Mouse (Mus musculus) heart, postnatal 25 days (tissue): ENCODE data around the gene Clcnkb. TPM values are rescaled to one million over a fixed set of nuclear protein-coding genes. Genes with fewer than 3 reads are reported as not detected.

Experiments used
- DNase-seq: peaks from one replicate; pipeline ENCODE4 v3.0.0; 2022; ENCODE audit warnings: low spot score
- intact Hi-C: fragments of 180-260 bp; cut with DNase I; formaldehyde crosslinking; loops from one replicate; pipeline ENCODE4 v1.15.1; 2025
- total RNA-seq, 2 experiments: library from RNA; stranded (reverse); gene quantifications; 2 replicates each; pipeline ENCODE4 v1.2.3; 2021

Clcnkb gene
- total RNA-seq, 2 experiments from 2014 or later: 0.60 to 1.5 TPM

- intact Hi-C loops: no loop called here
- DNase-seq: no peak
These were observed 23.4 kb upstream of the Clcnkb start for GRCm38 (mm10) chr4:141439083-141439803.

- DNase-seq: no peak
- intact Hi-C loops: no loop called here
These were observed 20.2 kb upstream of the Clcnkb start, which contains the start of gene Srarp for GRCm38 (mm10) chr4:141435974-141436373. Gene Srarp (minus strand): TSS chr4:141436105.

- intact Hi-C loops: loop anchor here (1.0 kb wide), 1 partner anchor 142 kb away; no protein-coding TSS in a partner anchor
- no peak for DNase-seq
These were observed 17.4 kb upstream of the Clcnkb start for GRCm38 (mm10) chr4:141433191-141433590.

- intact Hi-C loops: loop anchor here (1.0 kb wide), 1 partner anchor 143 kb away; no protein-coding TSS in a partner anchor
- no peak for DNase-seq
These were observed 16.9 kb upstream of the Clcnkb start for GRCm38 (mm10) chr4:141432666-141433065.

GRCm38 (mm10) chr4:141430997-141431396 lies 15.2 kb upstream of the Clcnkb start:
- no peak for DNase-seq
- intact Hi-C loops: loop anchor here (1.0 to 2.0 kb wide), 2 partner anchors 24 to 129 kb away; no protein-coding TSS in a partner anchor

GRCm38 (mm10) chr4:141429847-141430246 lies 14.0 kb upstream of the Clcnkb start:
- intact Hi-C loops: loop anchor here (2.0 kb wide), 1 partner anchor 23 kb away; no protein-coding TSS in a partner anchor
- DNase-seq: no peak

- DNase-seq: no peak
- intact Hi-C loops: no loop called here
These were observed 13.6 kb upstream of the Clcnkb start for GRCm38 (mm10) chr4:141429381-141429780.

GRCm38 (mm10) chr4:141427921-141428320 lies 12.1 kb upstream of the Clcnkb start:
- no peak for DNase-seq

GRCm38 (mm10) chr4:141426796-141427745 lies 11.3 kb upstream of the Clcnkb start:
- intact Hi-C loops: no loop called here
- no peak for DNase-seq

More at GRCm38 (mm10) chr4:141427921-141428320, 12.1 kb upstream of the Clcnkb start:
- intact Hi-C loops: no loop called here

GRCm38 (mm10) chr4:141425484-141426479 lies 10.0 kb upstream of the Clcnkb start:
- DNase-seq: peak; percentile 42
- intact Hi-C loops: no loop called here

- DNase-seq: no peak
- intact Hi-C loops: no loop called here
These were observed 8.0 kb upstream of the Clcnkb start for GRCm38 (mm10) chr4:141423691-141424431.

GRCm38 (mm10) chr4:141423288-141423687 lies 7.5 kb upstream of the Clcnkb start:
- intact Hi-C loops: no loop called here
- DNase-seq: no peak

GRCm38 (mm10) chr4:141422841-141423240 lies 7.0 kb upstream of the Clcnkb start:
- DNase-seq: no peak
- intact Hi-C loops: no loop called here

GRCm38 (mm10) chr4:141421423-141421822 lies 5.6 kb upstream of the Clcnkb start:
- intact Hi-C loops: no loop called here
- DNase-seq: peak; percentile 76

GRCm38 (mm10) chr4:141420886-141421285 lies 5.1 kb upstream of the Clcnkb start:
- no peak for DNase-seq
- intact Hi-C loops: no loop called here

GRCm38 (mm10) chr4:141420192-141420829 lies 4.5 kb upstream of the Clcnkb start, which contains the start of gene Hspb7:
Gene Hspb7 (plus strand): TSS chr4:141420779.
- intact Hi-C loops: no loop called here
- no peak for DNase-seq

- no peak for DNase-seq
- intact Hi-C loops: no loop called here
These were observed 3.8 kb upstream of the Clcnkb start for GRCm38 (mm10) chr4:141419398-141420191.
